Mouse (Mus musculus): ENCODE results near the gene Hspb9.

Gene Hspb9

GRCm38 (mm10) chr11:100713735-100714533, at the start of gene Hspb9:
Gene Hspb9, plus strand, starts transcription at chr11:100713850.
- peak; percentile 88 for DNase-seq

GRCm38 (mm10) chr11:100671049-100671448, 42.6 kb upstream of the Hspb9 start:
- no peak for DNase-seq

DNA sequence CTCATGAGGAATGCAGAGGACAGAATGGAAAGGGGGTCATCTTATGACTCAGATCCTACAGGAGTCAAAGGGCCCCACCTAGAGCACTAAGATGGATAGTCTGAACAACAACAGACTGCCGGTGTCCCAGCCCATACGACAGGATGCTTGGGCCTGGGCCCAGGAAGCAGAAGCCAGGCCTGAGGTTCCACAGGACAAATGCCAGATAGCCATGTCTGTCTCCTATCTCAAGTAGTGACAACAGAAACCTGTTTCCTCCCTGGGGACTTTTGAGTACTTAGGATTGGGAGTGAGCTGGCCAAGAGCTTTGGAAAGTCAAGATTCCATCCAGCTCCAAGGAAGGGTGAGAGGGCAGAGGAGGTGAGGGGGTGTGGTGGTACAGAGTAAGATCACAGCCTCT, 41.7 kb upstream of the Hspb9 start:
- DNase-seq: no peak

GRCm38 (mm10) chr11:100673169-100673568, 40.5 kb upstream of the Hspb9 start:
- peak; percentile 59 for DNase-seq

GRCm38 (mm10) chr11:100677810-100678209, 35.8 kb upstream of the Hspb9 start:
- DNase-seq: no peak

DNA sequence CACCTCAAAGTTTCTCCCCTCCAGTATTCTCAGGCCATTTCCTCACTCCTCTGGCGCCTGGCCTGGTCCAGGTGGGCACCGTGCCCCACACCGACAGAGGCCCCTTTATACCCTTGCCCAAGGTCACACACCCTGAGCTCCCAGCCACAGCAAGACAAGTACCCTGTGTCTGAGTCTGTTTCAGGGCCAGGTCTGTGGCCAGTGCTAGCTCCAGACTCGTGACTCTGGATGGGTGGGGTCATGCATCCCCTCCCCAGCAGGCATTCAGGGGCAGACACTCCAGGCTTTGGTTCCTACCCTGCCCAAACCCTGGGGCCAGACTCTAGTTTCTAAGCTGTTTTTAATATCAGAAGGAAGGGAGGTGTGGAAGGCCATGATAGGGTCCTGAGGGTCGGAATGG, 31.8 kb upstream of the Hspb9 start:
- no peak for DNase-seq

GRCm38 (mm10) chr11:100682526-100682925, 31.1 kb upstream of the Hspb9 start:
- no peak for DNase-seq

- DNase-seq: no peak
Observed at GRCm38 (mm10) chr11:100684084-100684483, 29.6 kb upstream of the Hspb9 start.

GRCm38 (mm10) chr11:100685371-100685770, 28.3 kb upstream of the Hspb9 start:
- no peak for DNase-seq

- DNase-seq: no peak
Observed at GRCm38 (mm10) chr11:100687265-100687664, 26.4 kb upstream of the Hspb9 start.

GRCm38 (mm10) chr11:100688443-100688842, 25.2 kb upstream of the Hspb9 start:
- no peak for DNase-seq

- DNase-seq: no peak
Observed at GRCm38 (mm10) chr11:100690389-100690788, 23.3 kb upstream of the Hspb9 start.

- peak; percentile 46 for DNase-seq
Observed at GRCm38 (mm10) chr11:100692164-100692616, 21.5 kb upstream of the Hspb9 start, which contains the start of gene Zfp385c. Gene Zfp385c, minus strand, starts transcription at chr11:100692455.

- no peak for DNase-seq
Observed at GRCm38 (mm10) chr11:100693154-100693553, 20.5 kb upstream of the Hspb9 start.

DNA sequence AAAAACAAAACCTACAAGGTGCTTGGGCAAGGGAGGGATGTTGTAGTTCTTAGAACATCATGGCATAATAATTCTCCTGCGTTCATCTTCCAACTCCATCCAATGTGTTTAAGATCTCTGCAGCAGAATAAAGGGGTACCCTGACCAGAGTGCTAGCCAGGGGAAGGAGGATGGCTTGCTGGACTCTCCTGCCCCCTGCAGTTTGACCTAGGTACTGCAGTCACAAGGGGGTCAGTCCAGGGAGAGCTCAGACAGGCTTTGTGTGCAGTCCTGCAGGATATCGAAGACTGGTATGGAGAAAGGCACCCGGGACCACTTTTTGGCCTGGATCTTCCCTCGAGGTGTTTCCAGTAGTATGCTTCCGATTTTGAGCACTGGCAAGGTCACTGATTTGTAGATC, 18.7 kb upstream of the Hspb9 start:
- peak; percentile 86 for DNase-seq

DNA sequence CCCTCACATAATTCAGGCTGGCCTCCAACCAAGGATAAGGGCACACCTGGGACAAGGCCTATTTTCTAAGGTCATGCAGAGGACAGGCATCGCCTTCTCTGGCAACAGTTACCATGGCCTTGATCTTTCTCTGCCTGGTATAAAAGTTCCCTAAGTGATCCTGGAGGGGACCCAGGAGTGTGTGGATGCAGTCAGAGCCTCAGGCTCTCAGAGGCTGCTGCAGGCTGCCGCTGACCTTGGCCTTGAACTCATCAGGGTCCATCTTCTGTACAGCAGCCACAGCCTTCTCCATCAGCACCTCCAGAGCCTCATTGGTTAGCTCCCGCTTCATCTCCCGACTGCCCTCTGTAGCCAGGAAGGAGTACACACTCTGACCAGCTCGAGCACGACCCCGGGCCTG, 15.7 kb upstream of the Hspb9 start:
- no peak for DNase-seq

DNA sequence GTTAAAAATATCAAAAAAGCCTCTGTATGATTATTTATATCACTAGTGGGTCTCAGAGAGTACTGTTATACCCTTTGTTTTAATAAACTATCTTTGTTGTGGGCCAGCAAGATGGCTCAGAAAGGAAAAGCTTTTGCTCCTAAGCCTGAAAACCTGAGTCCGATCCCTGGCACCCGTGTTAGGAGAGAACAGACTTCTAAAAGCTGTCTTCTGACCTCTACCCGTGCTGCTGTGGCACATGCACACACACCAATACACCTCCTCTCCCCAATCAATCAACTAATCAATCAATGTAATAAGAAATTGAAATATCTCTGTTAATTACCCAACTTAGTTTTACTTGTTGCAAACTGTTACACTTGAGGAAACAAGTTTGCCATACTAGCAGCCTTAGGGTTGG, 12.9 kb upstream of the Hspb9 start:
- no peak for DNase-seq

- peak; percentile 71 for DNase-seq
Observed at GRCm38 (mm10) chr11:100701301-100701700, 12.3 kb upstream of the Hspb9 start.

DNA sequence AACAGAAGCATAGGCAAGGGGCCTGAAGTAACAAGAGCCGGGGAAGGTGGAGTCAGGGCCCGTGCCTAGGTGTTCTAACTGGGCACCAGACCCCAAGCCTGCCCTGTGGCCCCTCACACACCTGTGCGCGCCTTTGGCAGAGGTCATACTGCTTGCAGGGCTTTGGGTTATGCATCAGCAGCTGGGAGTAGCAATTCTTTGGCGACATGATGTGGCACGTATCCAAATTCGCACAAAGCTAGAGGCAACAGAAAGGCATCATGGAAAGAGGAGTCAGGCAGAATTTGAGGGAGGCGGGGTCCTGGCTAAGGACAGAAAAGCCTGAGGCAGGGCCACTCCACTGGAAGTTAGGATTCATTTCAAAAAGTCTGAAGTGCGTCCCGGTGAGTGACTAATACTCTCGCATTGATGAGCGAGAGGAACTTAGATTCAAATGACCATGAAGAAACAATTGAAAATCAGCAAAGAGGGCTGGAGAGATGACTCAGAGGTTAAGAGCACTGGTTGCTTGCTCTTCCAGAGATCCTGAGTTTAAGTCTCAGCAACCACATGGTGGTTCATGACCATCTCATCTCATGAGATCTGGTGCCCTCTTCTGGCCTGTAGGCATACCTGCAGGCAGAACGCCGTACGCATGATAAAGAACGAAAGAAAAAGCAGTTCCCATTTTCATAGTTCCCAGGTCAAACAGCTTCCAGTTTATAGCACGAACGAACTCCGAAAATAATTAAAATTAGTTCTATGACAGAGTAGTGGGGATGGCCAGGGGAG, 11.4 kb upstream of the Hspb9 start:
- peak; percentile 79 for DNase-seq

GRCm38 (mm10) chr11:100702906-100703305, 10.7 kb upstream of the Hspb9 start:
- DNase-seq: no peak

DNA sequence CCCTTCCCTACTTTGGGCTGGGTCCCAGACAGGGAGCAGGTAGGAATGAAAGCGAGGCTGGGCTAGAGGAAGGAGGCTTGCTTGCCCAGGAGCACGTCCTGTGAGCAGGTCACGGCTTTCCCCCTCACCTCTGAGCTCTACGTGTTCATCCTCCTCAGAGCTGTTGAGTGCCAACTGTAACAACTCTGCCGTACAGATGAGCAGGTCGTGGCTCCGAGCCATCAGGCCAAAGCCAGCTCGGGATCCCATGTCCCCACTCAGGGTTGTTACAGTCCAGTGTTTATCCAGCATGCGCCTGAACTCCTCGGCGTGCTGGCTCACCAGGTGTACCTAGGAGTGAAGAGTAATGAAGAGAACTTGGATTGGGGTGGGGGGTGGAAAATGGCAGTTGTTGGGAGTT, 10.3 kb upstream of the Hspb9 start:
- no peak for DNase-seq

DNA sequence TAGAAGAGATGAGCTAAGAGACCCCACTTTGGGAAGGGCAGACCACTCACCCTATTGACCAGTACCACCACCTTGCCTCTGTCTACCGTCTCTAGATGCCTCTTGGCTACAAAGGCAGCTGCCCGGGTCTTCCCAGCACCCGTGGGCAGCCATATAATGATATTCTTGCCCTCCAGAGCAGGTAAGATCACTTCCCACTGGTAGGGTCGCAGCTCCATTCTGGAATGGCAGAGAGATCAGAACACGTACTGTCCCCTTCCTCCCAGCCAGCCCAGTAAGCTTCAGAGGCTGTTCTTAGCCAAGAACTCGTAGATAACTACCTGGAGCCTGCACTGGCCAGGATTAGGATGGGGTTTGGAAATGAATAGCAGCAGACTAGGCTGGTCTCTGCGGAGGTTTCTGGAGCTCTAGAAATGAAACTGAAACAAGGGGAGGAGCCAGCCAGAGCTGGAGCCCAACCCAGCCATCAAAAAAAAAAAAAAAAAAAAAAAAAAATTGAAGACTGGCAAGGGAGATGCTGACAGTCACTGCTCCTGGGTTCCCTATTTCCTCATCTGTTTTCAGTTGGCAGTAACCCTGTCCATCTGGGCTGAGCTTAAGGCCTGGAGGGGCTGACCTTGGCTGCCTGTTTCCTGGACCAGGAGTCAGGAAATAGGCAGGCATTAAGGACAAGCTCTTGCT, 9.7 kb upstream of the Hspb9 start, which contains the start of gene Dhx58:
TSS of gene Dhx58 (minus strand) at position 421 of the 681 bp plus-strand sequence.
- DNase-seq: no peak

DNA sequence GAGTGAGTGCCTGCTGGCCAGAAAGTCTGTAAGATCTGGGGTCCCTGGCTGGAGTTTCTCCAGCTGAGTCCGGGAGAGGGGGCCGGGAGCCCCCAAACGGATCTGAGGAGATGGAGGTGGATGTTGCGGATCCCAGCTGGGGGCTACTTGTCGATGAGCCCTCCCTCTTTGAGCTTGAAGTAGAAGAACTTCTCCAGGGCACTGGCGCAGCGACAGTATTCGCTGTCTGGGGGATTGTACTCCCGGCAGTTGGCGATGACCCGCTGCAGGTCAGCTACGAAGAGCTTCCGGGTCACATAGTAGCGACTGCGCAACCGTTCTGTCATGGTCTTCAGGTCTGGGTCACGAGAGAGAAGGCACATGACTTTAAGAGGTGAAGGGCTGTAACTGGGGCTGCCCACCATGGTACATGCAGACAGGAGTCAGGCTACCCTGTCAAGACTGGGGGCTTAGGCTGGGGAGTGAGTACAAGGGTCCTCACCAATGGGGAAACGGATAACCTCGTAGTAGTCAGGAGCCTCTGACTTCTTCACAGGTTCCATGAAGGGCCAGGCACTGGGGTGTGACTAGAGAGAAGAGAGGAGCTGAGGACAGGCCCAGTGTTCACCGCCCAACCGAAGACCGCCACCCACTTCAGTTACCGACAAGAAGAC, 8.4 kb upstream of the Hspb9 start:
- no peak for DNase-seq

All from kidney, postnatal 10 days (tissue).